Mouse (Mus musculus): ENCODE results near the gene Cit.

The Cit gene

DNA sequence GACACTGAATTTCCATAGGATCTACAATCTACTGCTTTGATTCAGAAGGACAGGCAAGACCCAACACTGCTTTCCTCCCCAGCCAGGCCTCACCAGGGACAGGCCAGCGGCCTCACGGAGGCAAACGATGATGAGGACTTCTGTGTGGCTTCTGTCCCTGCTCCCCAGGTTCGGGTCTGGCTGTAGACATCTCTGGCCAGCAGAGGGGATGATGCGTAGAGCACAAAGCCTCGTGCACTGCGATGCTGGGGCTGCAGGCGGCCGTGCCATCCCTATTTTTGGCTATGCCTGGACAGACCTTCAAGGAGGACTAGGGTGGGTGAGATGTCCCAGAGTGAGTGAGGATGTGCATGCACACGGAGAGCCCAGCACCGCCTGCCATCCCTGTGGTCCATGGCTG, 169.2 kb downstream of the Cit start:
- DNase-seq = peak; percentile 74

GRCm38 (mm10) chr5:116016542-116016941, 171.5 kb downstream of the Cit start:
- peak; percentile 71 for DNase-seq

DNA sequence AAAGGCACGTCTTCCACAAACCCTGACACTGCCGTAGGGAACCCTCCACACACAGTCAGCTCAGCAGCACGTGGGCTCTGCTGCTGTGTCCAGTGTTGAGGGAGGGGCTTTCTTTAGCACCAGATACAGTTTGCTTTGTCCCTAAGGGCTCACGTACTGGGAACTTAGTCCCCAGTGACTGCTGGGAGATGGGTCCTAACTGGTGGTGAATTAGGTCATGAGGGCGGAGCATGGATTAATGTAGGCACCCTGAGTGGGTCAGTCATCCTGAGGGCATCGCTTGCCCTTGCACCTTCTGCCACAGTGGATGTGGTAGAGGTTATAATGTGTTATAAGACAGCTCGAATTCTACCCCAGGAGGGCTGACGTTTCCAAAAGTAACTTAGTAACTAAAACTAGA, 172.3 kb downstream of the Cit start:
- no peak for DNase-seq

GRCm38 (mm10) chr5:116018196-116018595, 173.1 kb downstream of the Cit start:
- no peak for DNase-seq

DNA sequence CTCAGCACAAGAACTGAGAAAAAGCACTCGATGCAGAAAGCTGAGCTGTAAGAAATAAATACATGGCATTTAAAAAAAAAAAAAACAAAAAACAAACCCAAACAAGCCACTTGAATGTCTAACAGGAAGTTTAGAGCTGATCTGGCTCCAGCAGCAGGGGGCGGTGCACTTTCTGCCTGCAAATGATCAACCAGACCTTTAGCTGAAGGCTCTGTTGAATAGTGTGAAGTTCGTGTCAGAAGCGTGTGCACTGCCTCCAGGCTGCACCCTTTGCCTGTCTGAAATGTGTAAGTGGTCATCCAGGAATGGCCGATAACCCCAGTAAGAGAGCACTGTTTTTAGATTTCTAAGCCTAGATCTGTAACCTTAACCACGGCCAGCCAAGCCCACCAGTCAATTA, 173.7 kb downstream of the Cit start:
- no peak for DNase-seq

DNA sequence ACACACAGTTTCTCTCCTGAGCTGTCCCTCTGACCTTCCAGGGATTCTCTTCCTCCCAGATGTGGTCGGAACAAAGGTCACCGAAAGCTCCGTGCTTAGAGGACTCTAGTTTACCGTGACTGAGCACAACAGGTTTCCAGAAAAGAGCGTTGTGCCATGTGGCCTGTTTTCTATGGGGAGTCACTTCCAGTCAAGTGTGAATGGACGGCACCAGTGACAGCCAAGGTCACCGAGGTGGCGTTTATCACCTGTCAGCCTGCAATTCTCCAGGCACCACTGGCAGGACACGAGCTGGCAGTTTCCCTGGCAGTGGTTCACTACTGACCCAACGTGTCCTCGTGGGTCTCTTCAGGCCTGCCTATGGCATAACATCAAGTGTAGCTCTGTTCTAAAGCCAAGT, 174.3 kb downstream of the Cit start:
- DNase-seq = peak; percentile 98

- DNase-seq = peak; percentile 95
Measured at GRCm38 (mm10) chr5:116021552-116021951, 176.5 kb downstream of the Cit start.

DNA sequence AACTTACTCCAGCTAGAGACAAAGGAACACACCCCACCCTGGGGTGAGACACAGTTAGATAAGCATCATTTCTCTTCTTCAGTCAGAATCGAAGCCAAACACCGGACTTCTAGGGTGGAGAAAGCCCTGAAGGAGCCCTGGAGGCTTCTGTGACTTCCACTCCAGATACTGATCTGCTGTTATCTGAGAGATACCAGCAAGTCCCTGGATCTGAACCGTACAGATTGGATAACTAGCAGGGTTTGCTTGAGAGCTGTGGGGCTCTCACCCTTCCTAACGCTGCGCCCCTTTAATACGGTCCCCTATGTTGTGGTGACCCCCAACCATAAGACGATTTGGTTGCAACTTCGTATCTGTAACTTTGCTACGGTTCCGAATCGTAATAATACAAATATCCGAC, 177.1 kb downstream of the Cit start:
- no peak for DNase-seq

DNA sequence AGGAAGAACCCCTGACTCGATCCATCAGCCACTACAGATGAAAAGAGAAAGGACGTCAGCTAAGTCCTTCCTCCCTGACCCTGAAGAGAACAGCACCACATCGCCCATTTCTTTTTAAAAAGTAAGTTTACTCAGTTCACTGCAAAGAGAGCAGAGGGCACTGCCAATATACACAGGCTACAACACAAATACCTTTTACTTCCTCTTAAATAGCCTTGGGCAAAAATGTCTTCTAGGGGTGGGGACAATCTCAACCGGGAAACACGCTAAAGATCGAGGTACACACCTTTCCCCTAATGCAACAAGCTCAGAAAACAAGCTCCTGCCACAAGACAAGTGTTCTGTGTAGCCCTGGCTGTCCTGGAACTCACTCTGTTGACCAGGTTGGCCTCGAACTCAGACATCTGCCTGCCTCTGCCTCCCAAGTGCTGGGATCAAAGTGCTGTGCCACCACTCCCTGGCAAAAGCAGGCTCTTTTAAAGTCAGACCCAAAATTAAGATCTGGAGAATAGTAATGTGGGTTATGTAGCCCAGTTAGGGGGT, 177.7 kb downstream of the Cit start:
- DNase-seq = no peak

DNA sequence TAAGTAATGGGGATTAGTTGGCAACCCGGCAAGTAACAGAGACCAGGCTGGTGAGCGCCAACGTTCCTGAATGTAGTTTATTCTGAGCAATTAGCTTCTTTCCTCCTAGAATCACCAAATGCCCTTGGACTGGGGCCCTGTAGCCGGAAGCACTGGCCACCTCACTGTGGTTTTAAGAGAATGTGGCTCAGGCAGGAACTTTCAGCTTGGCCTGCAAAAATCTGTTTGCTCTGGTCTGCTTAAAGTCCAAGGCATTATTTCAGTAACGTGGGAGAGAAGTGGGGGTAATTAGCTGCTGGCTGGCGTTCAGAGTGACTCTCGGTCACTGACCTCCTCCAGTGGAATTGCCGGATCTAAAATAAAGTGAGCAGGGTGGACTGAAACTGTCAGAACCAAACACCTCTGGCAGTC, 178.2 kb downstream of the Cit start:
- no peak for DNase-seq

- DNase-seq = no peak
Measured at GRCm38 (mm10) chr5:116023821-116024284, 178.8 kb downstream of the Cit start.

DNA sequence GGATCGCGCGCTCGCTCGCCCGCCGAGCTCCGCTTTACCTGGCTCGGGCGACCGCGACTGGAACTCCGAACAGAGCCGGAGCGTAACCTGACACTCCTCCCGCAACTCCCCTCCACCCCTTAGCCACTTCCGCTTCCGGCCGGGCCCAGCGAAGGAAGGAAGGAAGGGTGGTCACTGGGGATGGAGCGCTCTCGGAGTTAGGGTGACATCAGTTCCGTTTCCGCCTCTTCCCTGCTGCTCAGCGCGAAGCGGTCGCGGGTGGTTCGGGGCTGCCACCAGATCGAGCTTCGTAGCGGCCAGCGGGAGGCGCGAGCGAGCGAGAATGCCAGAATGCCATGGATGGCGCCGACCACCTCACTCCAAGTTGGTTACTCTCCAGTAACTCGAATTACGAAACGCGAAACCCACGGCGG, 179.3 kb downstream of the Cit start, which contains the start of gene Prkab1:
Gene Prkab1 (minus strand): TSS at position 182 of the 413 bp plus-strand sequence.
- peak; percentile 100 for DNase-seq

DNA sequence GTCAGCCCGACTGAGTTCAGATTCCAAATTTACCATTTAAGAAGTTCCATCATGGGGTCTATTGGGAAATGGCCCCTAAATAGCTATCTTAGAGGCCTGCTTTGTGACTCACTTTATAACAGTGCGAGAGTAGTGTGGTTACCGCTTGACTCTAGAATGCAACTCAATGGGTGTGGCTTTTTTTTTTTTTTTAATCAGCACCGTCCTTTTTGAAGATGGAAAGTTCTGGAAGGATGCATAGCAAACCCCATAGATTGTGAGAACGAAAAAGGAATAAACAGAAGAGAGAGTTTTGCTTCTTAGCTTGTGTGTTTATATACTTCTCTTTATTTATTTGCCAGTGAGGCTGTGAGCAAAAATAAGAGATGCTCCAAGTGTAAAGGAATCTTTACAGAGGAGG, 181.0 kb downstream of the Cit start:
- no peak for DNase-seq

DNA sequence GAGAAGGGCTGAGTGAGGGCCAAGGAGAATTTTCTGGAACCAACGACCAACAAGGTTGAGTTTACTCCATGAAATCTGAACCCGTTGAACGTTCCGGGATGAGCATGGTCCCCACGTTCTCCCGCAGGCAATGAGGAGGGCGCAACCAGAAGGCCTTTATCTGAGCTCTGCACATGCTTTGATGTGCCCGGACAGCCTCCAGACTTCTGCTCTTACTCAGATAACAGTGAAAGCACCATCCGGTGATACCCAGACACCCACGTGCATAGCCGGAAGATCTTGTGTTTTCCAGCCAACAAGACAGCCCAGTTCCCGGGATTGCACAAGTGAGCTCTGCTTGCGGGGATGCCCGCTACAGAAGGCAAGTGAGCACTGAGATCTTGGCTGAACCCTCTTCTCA, 181.5 kb downstream of the Cit start:
- no peak for DNase-seq

- no peak for DNase-seq
Measured at GRCm38 (mm10) chr5:116029071-116029470, 184.0 kb downstream of the Cit start.

GRCm38 (mm10) chr5:116030566-116031189, 185.6 kb downstream of the Cit start:
- DNase-seq = peak; percentile 84

GRCm38 (mm10) chr5:116031190-116031577, 186.1 kb downstream of the Cit start:
- DNase-seq = peak; percentile 90

- no peak for DNase-seq
Measured at GRCm38 (mm10) chr5:116036465-116036864, 191.4 kb downstream of the Cit start.

GRCm38 (mm10) chr5:116037731-116038130, 192.7 kb downstream of the Cit start:
- no peak for DNase-seq

DNA sequence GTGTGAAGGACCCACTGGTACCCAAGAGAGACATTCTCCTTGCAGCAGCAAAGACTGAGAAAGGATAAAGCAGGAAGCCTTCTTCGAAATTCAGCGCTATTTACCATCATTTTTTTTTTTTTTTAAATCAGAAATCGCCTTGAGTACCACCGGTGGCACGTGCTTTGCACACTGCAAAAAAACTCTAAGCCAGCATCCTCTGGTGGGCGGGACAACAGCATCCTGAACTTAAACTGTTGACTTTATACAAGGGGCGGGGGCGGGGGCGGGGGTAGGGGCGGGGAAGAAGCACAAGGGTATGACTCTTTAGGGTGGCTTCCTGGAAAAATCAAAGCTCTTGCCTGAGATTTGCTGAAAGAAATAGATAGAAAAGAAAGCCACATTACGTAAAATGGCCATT, 194.6 kb downstream of the Cit start:
- no peak for DNase-seq

DNA sequence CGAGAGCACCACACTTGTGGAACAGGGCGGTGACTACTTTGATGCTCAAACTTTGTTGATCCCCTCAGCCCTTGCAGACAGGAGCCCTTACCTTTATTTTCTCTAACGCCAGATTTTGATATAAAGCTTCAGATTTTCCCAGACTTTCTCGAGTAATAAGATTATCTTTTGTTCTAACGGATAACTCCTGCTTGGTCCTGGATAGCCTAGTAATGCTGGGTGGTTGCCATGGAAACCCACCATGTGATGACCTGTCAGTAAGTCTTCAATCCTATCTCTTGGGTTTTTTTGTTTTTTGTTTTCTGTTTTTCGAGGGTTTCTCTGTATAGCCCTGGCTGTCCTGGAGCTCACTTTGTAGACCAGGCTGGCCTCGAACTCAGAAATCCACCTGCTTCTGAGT, 197.2 kb downstream of the Cit start:
- DNase-seq = no peak

DNA sequence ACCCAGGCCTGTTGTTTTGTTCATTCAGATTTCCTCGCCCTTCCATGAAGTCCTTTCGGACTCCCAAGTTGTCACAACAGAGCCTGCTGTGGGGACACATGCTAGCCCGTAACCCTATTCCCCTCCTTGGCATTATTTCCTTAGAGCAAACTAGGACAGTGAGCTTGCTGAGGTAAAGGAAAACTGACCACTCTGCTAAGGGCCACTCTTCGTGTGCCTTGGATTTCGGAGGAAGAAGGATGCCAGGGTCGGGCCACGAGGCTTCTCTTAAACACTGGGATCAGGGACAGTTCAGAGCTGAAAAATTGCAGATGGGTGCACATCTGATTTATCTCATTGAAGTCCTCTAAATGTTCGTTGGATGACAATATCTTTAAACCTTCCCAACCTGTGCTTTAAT, 200.5 kb downstream of the Cit start:
- no peak for DNase-seq

DNA sequence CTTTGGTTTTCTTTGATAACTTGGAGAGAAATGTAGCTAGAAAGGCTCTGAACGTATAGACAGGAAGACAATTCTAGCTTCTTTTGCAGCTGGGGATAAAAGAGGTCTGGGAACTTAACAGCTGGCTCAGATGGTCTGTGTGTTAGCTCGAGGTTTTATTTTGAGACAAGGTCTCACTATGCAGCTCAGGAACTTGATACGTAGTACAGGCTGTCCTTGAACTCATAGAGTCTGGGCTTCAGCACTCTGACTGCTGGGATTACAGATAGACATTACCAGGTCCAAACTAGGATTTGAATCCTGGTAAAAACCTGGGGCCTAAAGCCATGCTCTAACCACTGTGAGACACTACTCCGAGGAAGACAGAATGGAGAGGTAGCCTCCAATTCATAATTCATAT, 201.2 kb downstream of the Cit start:
- DNase-seq = no peak

DNA sequence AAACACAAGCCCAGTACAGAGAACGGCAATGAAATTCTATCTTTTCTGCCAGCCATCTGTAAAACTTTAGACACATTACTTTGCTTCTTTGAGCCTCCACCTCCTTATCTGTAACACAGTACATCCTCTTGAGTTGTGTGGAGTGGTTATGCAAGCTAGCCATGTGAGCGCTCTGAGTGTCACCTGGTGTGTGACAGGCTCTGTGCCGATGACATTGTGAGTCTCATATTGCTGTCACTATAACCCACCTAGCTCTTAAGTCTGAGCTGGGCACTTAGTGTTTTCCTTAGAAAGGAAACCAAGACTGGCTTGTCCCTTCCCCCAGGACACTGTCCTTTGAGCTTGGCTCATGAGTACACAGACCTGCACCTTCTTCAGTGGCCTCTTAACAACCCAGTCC, 203.2 kb downstream of the Cit start:
- no peak for DNase-seq

GRCm38 (mm10) chr5:116049821-116050220, 204.7 kb downstream of the Cit start:
- no peak for DNase-seq

Data from heart, adult 11 months (tissue).